Mouse (Mus musculus): ENCODE data around the gene Ppfibp2.

Ppfibp2 gene

GRCm38 (mm10) chr7:107702461-107703380 is 107.7 kb downstream of the Ppfibp2 start:
- DNase-seq (ENCODE audit: low spot score in 2 of 2), result no peak

GRCm38 (mm10) chr7:107705941-107706340 is 110.9 kb downstream of the Ppfibp2 start:
- DNase-seq (ENCODE audit: low spot score in 2 of 2), result no peak

GRCm38 (mm10) chr7:107707650-107708049 is 112.6 kb downstream of the Ppfibp2 start:
- DNase-seq (ENCODE audit: low spot score in 2 of 2), result no peak

DNA sequence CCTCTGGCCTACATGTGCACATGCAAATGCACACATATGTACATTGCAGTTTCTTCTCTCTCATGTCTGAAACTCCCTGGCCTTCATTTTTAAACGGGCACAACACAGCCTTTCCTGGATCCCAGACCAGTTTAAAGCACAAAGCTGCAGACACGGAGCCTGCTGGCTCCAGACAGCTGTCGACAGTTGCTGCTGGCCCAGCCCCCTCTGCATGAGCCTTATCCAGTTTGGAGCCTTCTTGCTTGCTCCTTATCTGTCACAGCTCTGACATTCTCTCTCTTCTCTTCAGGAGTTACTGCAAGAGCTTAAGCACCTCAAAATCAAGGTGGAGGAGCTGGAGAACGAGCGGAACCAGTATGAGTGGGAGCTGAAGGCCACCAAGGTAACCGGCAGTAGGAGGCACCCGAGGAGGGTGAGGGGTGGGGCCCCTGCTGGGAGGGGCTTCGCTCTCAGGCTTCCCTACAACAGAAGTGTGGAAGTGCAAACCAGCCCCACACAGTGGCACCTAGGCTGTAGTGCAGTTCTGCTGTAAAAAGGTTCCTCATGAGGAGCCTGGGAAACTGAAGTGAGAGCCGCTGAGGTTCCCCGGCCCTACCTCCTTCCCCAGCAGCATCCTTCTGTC is 113.6 kb downstream of the Ppfibp2 start:
- DNase-seq (ENCODE audit: low spot score in 2 of 2), result peak; percentile 78 to 80

GRCm38 (mm10) chr7:107712743-107713142 is 117.7 kb downstream of the Ppfibp2 start:
- DNase-seq (ENCODE audit: low spot score in 2 of 2), result no peak

GRCm38 (mm10) chr7:107714067-107714466 is 119.1 kb downstream of the Ppfibp2 start:
- no peak for DNase-seq (ENCODE audit: low spot score in 2 of 2)

DNA sequence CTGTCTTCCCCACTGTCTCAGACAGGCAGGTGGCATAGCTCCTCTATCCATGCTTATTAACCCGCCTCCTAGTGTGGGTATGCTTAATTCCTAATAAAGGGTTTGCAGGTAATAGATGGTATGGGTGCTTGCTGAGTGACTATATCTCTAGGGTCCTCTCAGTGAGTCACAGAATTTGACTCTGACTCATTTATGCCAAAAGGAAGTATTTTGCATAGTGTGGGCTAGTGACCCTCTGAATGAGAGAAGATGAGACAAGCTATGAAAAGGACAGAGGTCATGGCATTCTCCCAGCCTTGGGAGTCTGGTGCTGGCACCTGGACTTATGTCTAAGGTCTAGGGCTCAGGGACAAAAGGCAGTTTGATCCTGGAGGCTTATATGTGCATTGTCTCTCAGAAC is 125.8 kb downstream of the Ppfibp2 start:
- no peak for DNase-seq (ENCODE audit: low spot score in 2 of 2)

- DNase-seq (ENCODE audit: low spot score in 2 of 2), result no peak
Observed at GRCm38 (mm10) chr7:107722536-107722935, 127.5 kb downstream of the Ppfibp2 start.

GRCm38 (mm10) chr7:107727538-107727937 is 132.5 kb downstream of the Ppfibp2 start:
- DNase-seq (ENCODE audit: low spot score in 2 of 2), result no peak

- DNase-seq (ENCODE audit: low spot score in 2 of 2), result no peak
Observed at GRCm38 (mm10) chr7:107730587-107730986, 135.6 kb downstream of the Ppfibp2 start.

GRCm38 (mm10) chr7:107733162-107733561 is 138.2 kb downstream of the Ppfibp2 start:
- no peak for DNase-seq (ENCODE audit: low spot score in 2 of 2)

DNA sequence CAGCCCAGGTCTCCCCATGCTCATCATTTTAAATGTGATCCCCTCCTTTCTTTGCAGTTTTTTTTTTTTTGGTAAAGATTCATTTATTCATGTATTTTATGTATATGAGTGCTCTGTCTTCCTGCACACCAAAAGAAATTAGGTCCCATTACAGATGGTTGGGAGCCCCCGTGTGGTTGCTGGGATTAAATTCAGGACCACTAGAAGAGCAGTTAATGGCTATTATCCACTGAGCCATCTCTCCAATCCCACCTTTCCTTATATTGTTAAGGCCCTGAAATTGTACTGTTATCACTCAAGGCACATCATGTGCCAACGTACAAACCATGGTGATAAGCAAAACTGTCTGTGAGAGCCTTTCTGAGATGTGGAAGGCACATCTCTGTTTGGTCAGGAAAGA is 143.7 kb downstream of the Ppfibp2 start:
- no peak for DNase-seq (ENCODE audit: low spot score in 2 of 2)

- DNase-seq (ENCODE audit: low spot score in 2 of 2), result no peak
Observed at GRCm38 (mm10) chr7:107742963-107743465, 148.0 kb downstream of the Ppfibp2 start.

DNA sequence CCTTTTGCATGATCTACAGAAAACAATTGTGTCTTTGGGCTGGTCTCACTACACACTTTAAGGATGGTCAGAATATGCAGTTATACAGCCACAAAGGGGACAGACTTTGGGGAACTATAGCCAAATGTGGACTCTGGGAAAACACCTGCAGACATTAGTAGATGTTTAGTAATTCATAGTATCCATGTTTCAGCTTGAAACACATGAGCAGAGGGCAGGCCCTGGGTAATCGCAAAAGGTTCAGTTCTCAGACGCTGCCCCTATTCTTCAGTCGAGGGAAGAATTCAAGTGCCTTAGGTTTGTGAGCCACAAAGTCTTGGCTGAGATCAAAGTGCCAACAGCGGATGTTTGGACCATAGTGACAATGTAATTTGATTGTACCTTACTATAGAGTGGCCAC is 149.4 kb downstream of the Ppfibp2 start:
- peak in 1 of 2 experiments; percentile 36 for DNase-seq (ENCODE audit: low spot score in 2 of 2)

- no peak for DNase-seq (ENCODE audit: low spot score in 2 of 2)
Observed at GRCm38 (mm10) chr7:107745111-107745510, 150.1 kb downstream of the Ppfibp2 start.

GRCm38 (mm10) chr7:107746036-107746435 is 151.0 kb downstream of the Ppfibp2 start:
- DNase-seq (ENCODE audit: low spot score in 2 of 2), result peak in 1 of 2 experiments; percentile 40

GRCm38 (mm10) chr7:107747476-107747875 is 152.5 kb downstream of the Ppfibp2 start:
- peak in 1 of 2 experiments; percentile 15 for DNase-seq (ENCODE audit: low spot score in 2 of 2)

- DNase-seq (ENCODE audit: low spot score in 2 of 2), result peak in 1 of 2 experiments; percentile 22
Observed at GRCm38 (mm10) chr7:107747954-107748353, 152.9 kb downstream of the Ppfibp2 start.

DNA sequence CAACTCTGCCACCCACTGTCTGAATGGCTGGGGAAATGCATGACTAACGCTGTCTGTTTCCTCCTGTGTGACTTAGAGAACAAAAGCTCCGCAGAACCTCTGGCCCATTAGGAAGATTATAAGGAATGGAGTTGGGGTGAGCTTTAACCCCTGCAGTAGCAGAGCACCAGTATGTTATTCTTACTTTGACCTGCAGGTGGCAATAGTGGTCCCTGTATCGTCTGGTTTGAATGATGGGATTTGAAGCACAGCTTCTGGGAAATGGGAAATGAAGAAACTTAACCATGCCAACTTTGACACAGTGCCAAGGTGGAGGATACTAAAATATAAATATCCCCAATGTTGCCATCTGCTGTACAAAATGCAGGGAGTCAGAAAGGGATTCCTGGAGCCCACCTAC is 154.3 kb downstream of the Ppfibp2 start:
- no peak for DNase-seq (ENCODE audit: low spot score in 2 of 2)

- no peak for DNase-seq (ENCODE audit: low spot score in 2 of 2)
Observed at GRCm38 (mm10) chr7:107749721-107750120, 154.7 kb downstream of the Ppfibp2 start.

GRCm38 (mm10) chr7:107752031-107752520 is 157.1 kb downstream of the Ppfibp2 start:
- DNase-seq (ENCODE audit: low spot score in 2 of 2), result no peak

DNA sequence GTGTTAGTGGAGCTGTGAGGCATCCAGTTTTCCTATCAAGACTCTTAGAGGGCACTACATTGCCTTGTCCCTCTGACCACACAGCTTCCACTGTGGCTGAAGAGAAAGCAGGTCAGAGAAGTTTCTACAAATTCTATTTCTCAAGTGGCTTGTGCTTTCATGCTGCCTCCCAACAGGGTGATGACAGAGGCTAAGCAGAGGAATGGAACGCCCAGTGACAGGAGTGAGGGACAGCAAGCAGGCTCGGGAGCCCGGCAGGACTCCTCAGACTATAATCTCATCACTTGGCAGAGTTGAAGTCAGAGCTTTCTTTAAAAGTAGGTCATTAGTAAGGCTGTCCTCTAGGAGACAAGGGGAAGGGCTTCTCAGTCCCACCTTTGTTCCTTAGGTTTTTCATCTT is 160.9 kb downstream of the Ppfibp2 start:
- no peak for DNase-seq (ENCODE audit: low spot score in 2 of 2)

GRCm38 (mm10) chr7:107756748-107757147 is 161.7 kb downstream of the Ppfibp2 start:
- DNase-seq (ENCODE audit: low spot score in 2 of 2), result no peak
